In the genomic region with DNA sequence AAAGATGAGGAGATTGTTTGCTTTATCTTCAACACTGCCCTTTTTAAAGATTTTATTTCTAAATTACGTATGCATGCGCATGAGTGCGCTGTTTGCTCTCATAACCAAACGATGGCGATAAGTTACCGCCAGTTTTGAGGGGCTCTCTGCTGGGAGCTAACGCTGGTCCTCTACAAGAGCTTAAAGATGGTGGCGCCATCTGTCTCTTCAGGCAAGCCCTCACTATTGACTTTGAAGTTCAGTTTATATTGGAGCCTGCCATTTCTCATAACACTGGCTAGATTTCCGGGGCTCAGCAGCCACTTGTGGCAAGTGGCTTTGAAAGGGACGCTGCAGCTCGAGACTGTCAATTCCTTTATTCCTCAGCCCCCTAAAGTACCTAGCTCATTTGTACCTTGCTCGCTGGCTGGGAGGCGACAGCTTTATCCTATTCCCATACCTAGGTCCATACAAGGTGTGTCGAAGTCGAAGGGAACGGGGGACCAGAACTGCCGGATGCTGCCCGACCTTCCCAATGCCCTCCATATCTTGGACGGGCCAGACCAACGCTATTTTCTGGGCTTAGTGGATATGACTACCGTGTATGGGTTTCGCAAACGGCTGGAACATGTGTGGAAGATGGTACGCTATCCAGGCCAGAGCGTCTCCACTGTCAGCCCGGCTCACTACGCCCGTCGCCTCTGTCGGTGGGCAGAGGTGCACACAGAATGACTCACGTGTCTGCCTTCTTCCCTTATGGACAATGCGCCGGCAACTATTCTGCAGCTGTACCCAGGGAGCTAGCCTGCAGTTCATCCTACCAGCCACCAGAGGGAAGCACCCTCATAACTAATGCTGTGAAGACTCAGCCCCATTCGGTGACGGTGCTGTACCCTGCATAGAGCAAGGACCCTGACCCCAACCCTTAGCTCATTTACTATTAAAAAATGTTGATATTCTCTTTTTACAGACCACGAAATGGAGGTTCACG, we compare ENCODE assay signal across 8 mouse cellular contexts. TPM values are rescaled to one million over a fixed set of nuclear protein-coding genes. Genes with fewer than 3 reads are reported as not detected.
DNase-seq lines count a peak whose midpoint lies in the region; ATAC-seq and TF ChIP-seq lines count a peak whose summit lies in the region.

No protein-coding gene starts in this region.

- no peaks in the 10 kb centered on the region for H3K9me3 ChIP-seq in hindbrain, embryonic 11.5 days (ENCODE audit: control insufficient read depth, low read length)
- no peaks in the 10 kb centered on the region for H3K9me3 ChIP-seq in lung, postnatal 0 days (ENCODE audit: low read length)

- TF ChIP-seq CTCF in lung, postnatal 0 days (IDR thresholded peaks at IDR 0.05) = peak; percentile 99

- WGBS in hindbrain, embryonic 11.5 days = 16% methylated on average over 37 of the region's 37 CpGs
- 9% methylated on average over 37 of the region's 37 CpGs for WGBS in lung, postnatal 0 days

- peak overlapping the region; percentile 21; the same call in 1 of the 2 replicates for H3K4me3 ChIP-seq in hindbrain, embryonic 11.5 days (ENCODE audit: low read depth, low read length)
- H3K4me3 ChIP-seq in lung, postnatal 0 days (ENCODE audit: low read depth, low read length) = no peak overlapping the region

- ATAC-seq in hindbrain, embryonic 11.5 days (ENCODE audit: low FRiP score) = peak; percentile 85
- peak; percentile 59 for ATAC-seq in lung, postnatal 0 days

- H3K4me1 ChIP-seq in hindbrain, embryonic 11.5 days (replicated peaks; ENCODE audit: control insufficient read depth, insufficient read depth, low read length) = no peaks in the 10 kb centered on the region
- H3K4me1 ChIP-seq in lung, postnatal 0 days (ENCODE audit: insufficient read depth, low read depth, low read length) = peaks cover 2% of the 10 kb centered on the region; the same call in 1 of the 2 replicates

- peak; percentile 79 for DNase-seq in T-cell, adult 2 months (ENCODE audit: low spot score)
- peak; percentile 87 to 92 for DNase-seq in cerebellum, postnatal 14 days
- peak; percentile 75 to 76 for DNase-seq in frontal cortex, postnatal 14 days (ENCODE audit: low spot score in 2 of 2)
- DNase-seq in hindbrain, embryonic 11.5 days (ENCODE audit: low spot score) = peak; percentile 90
- DNase-seq in layer of hippocampus, adult 9-11 months = peak; percentile 84
- DNase-seq in lung, postnatal 0 days (ENCODE audit: low spot score) = peak; percentile 92
- peak; percentile 68 for DNase-seq in ovary, postnatal 36 days (ENCODE audit: low spot score)
- peak; percentile 83 for DNase-seq in thymus, postnatal 25 days

- peaks cover 9% of the 10 kb centered on the region; the same call in 1 of the 2 replicates for H3K27me3 ChIP-seq in hindbrain, embryonic 11.5 days (ENCODE audit: control insufficient read depth, insufficient read depth, low read length)
- peaks cover 5% of the 10 kb centered on the region; the same call in 1 of the 2 replicates for H3K27me3 ChIP-seq in lung, postnatal 0 days (replicated peaks; ENCODE audit: insufficient read depth, low read length)

- H3K4me2 ChIP-seq in hindbrain, embryonic 11.5 days (replicated peaks; ENCODE audit: low read depth, low read length) = peak overlapping the region; percentile 36
- H3K4me2 ChIP-seq in lung, postnatal 0 days (replicated peaks; ENCODE audit: low read depth, low read length) = peak overlapping the region; percentile 33

- no peaks in the 10 kb centered on the region for H3K36me3 ChIP-seq in hindbrain, embryonic 11.5 days (ENCODE audit: control insufficient read depth, insufficient read depth, low read length)
- H3K36me3 ChIP-seq in lung, postnatal 0 days (ENCODE audit: insufficient read depth, low read length) = no peaks in the 10 kb centered on the region

- peak overlapping the region; percentile 35; the same call in 1 of the 2 replicates for H3K9ac ChIP-seq in hindbrain, embryonic 11.5 days (ENCODE audit: low read depth, low read length)
- H3K9ac ChIP-seq in lung, postnatal 0 days (replicated peaks; ENCODE audit: low read depth) = no peak overlapping the region

- no peak for TF ChIP-seq EP300 in lung, postnatal 0 days (IDR thresholded peaks at IDR 0.05)

- H3K27ac ChIP-seq in hindbrain, embryonic 11.5 days (ENCODE audit: low read depth, low read length) = no peak overlapping the region
- H3K27ac ChIP-seq in lung, postnatal 0 days (ENCODE audit: low read length) = no peak overlapping the region

RNA-seq across cellular contexts. Expression of a gene that starts 3.8 kb away (rescaled TPM):
- 12.9 and 13.4 TPM in 2 replicates for polyA plus RNA-seq in hindbrain, embryonic 11.5 days (2014; fragmentation: Nextera tagmentation; extraction: Ambion mirVana)
- 32.0 and 38.9 TPM in 2 replicates for polyA plus RNA-seq in lung, postnatal 0 days (2015; fragmentation: Nextera tagmentation; extraction: Ambion mirVana)

RNA-seq across cellular contexts. Expression of a gene that starts 7.6 kb away (rescaled TPM):
- polyA plus RNA-seq in hindbrain, embryonic 11.5 days (2014; fragmentation: Nextera tagmentation; extraction: Ambion mirVana) = 0.37 and 0.42 TPM in 2 replicates
- polyA plus RNA-seq in lung, postnatal 0 days (2015; fragmentation: Nextera tagmentation; extraction: Ambion mirVana) = not detected in 2 replicates

RNA-seq across cellular contexts. Expression of a gene that starts 8.5 kb away (rescaled TPM):
- polyA plus RNA-seq in hindbrain, embryonic 11.5 days (2014; fragmentation: Nextera tagmentation; extraction: Ambion mirVana) = 2.1 and 2.6 TPM in 2 replicates
- polyA plus RNA-seq in lung, postnatal 0 days (2015; fragmentation: Nextera tagmentation; extraction: Ambion mirVana) = not detected in 2 replicates

RNA-seq across cellular contexts. Expression of a gene that starts 12.5 kb away (rescaled TPM):
- 115 and 125 TPM in 2 replicates for polyA plus RNA-seq in hindbrain, embryonic 11.5 days (2014; fragmentation: Nextera tagmentation; extraction: Ambion mirVana)
- polyA plus RNA-seq in lung, postnatal 0 days (2015; fragmentation: Nextera tagmentation; extraction: Ambion mirVana) = 103 and 112 TPM in 2 replicates

RNA-seq across cellular contexts. Expression of a gene that starts 16.4 kb away (rescaled TPM):
- polyA plus RNA-seq in hindbrain, embryonic 11.5 days (2014; fragmentation: Nextera tagmentation; extraction: Ambion mirVana) = 3.2 and 5.0 TPM in 2 replicates
- polyA plus RNA-seq in lung, postnatal 0 days (2015; fragmentation: Nextera tagmentation; extraction: Ambion mirVana) = 13.4 and 14.4 TPM in 2 replicates
